Mouse (Mus musculus) hematopoietic multipotent progenitor cell, adult 10-12 weeks (in vitro differentiated cells): ENCODE data around the gene Nol4l. TPM values are rescaled to one million over a fixed set of nuclear protein-coding genes. Genes with fewer than 3 reads are reported as not detected.

Source experiments
- polyA plus RNA-seq: library from polyadenylated mRNA; stranded (reverse); fragments of >175 nt; gene quantifications from 2 replicates; pipeline ENCODE4 v1.2.3, GENCODE M21; 2012; ENCODE audit warnings: low replicate concordance

The Nol4l gene
- 1.3 and 1.7 TPM in 2 replicates for polyA plus RNA-seq

GRCm38 (mm10) chr2:153529931-153530766 lies at the start of gene Nol4l:
TSS of gene Nol4l (minus strand) at chr2:153529971.

GRCm38 (mm10) chr2:153492573-153493392 lies 37.0 kb downstream of the Nol4l start, which contains the start of gene 4930404H24Rik:
TSS of gene 4930404H24Rik (plus strand) at chr2:153492790.

Other genes starting within 250 kb of the Nol4l start
- gene Kif3b, start 238.6 kb downstream of the Nol4l start, polyA plus RNA-seq: 3.9 and 4.8 TPM in 2 replicates
- 12.8 and 23.1 TPM in 2 replicates for gene Asxl1, start 184.1 kb downstream of the Nol4l start, polyA plus RNA-seq
- gene 4930404H24Rik, start 37.2 kb downstream of the Nol4l start, polyA plus RNA-seq: not detected in 2 replicates
- gene Commd7, start 102.8 kb upstream of the Nol4l start, polyA plus RNA-seq: 24.0 and 26.3 TPM in 2 replicates
- gene Dnmt3b, start 119.5 kb upstream of the Nol4l start, polyA plus RNA-seq: 2.2 and 5.8 TPM in 2 replicates
- gene Dnmt3c, start 166.7 kb upstream of the Nol4l start, polyA plus RNA-seq: not detected in 2 replicates
- gene Mapre1, start 211.3 kb upstream of the Nol4l start, polyA plus RNA-seq: 2.0 and 4.0 TPM in 2 replicates
- gene Efcab8, start 250.0 kb upstream of the Nol4l start, polyA plus RNA-seq: 0.30 and 0.46 TPM in 2 replicates